Mouse (Mus musculus): ENCODE results near the gene D130043K22Rik. TPM values are rescaled to one million over a fixed set of nuclear protein-coding genes. Genes with fewer than 3 reads are reported as not detected.
"Not testable (repeated sequence)": the region's sequence is repeated elsewhere in the genome, so short reads cannot be mapped to it uniquely, and the experiment has no call there.

The D130043K22Rik gene
- total RNA-seq, 2 experiments from 2014 or later = 1.2 to 1.4 TPM

- peak; percentile 96 for DNase-seq
These were observed 13.4 kb upstream of the D130043K22Rik start, which contains the start of the genes Acot13 and Tdp2 for GRCm38 (mm10) chr13:24831353-24832130. TSS of gene Acot13 (minus strand) at chr13:24831540. TSS of gene Tdp2 (plus strand) at chr13:24831679.

- DNase-seq = no peak
These were observed 12.7 kb upstream of the D130043K22Rik start for GRCm38 (mm10) chr13:24832131-24832810.

GRCm38 (mm10) chr13:24832811-24833155 is 12.2 kb upstream of the D130043K22Rik start:
- no peak for DNase-seq

GRCm38 (mm10) chr13:24837765-24838164 is 7.2 kb upstream of the D130043K22Rik start:
- not testable (repeated sequence) for DNase-seq

- no peak for DNase-seq
These were observed 5.1 kb upstream of the D130043K22Rik start for GRCm38 (mm10) chr13:24839831-24840230.

GRCm38 (mm10) chr13:24841702-24842101 is 3.2 kb upstream of the D130043K22Rik start:
- no peak for DNase-seq

GRCm38 (mm10) chr13:24849318-24849717 is 4.4 kb downstream of the D130043K22Rik start:
- no peak for DNase-seq

GRCm38 (mm10) chr13:24851989-24852388 is 7.1 kb downstream of the D130043K22Rik start:
- DNase-seq = no peak

GRCm38 (mm10) chr13:24852570-24852969 is 7.6 kb downstream of the D130043K22Rik start:
- DNase-seq = no peak

- no peak for DNase-seq
These were observed 14.2 kb downstream of the D130043K22Rik start for GRCm38 (mm10) chr13:24859115-24859514.

- DNase-seq = no peak
These were observed 16.1 kb downstream of the D130043K22Rik start for GRCm38 (mm10) chr13:24861084-24861483.

- DNase-seq = no peak
These were observed 17.1 kb downstream of the D130043K22Rik start for GRCm38 (mm10) chr13:24862021-24862420.

GRCm38 (mm10) chr13:24862520-24862919 is 17.6 kb downstream of the D130043K22Rik start:
- DNase-seq = peak; percentile 73

GRCm38 (mm10) chr13:24866430-24867402 is 21.8 kb downstream of the D130043K22Rik start:
- DNase-seq = no peak

GRCm38 (mm10) chr13:24867789-24868188 is 22.9 kb downstream of the D130043K22Rik start:
- DNase-seq = no peak

GRCm38 (mm10) chr13:24868233-24868632 is 23.3 kb downstream of the D130043K22Rik start:
- no peak for DNase-seq

- DNase-seq = no peak
These were observed 34.6 kb downstream of the D130043K22Rik start for GRCm38 (mm10) chr13:24879359-24880040.

- DNase-seq = no peak
These were observed 35.3 kb downstream of the D130043K22Rik start for GRCm38 (mm10) chr13:24880208-24880607.

- peak; percentile 20 for DNase-seq
These were observed 35.8 kb downstream of the D130043K22Rik start for GRCm38 (mm10) chr13:24880704-24881103.

GRCm38 (mm10) chr13:24882411-24882810 is 37.5 kb downstream of the D130043K22Rik start:
- DNase-seq = peak; percentile 37

GRCm38 (mm10) chr13:24889554-24889953 is 44.6 kb downstream of the D130043K22Rik start:
- DNase-seq = peak; percentile 15

GRCm38 (mm10) chr13:24892516-24892915 is 47.6 kb downstream of the D130043K22Rik start:
- no peak for DNase-seq
